Mouse (Mus musculus) MEL-GATA-1-ER (cell line): ENCODE measurements around the gene Tomm40l.
A peak's percentile ranks its signal among the peaks of the same experiment; 100 is the strongest.

Experiments
- DNase-seq: peaks from one replicate; pipeline ENCODE4 v3.0.0-alpha.2; 2012; ENCODE audit warnings: low read depth; ENCODE audit errors: extremely low read depth

The Tomm40l gene

GRCm38 (mm10) chr1:171222238-171223155 is at the start of gene Tomm40l:
Tomm40l (minus strand) TSS chr1:171222514.
- peak; percentile 99 for DNase-seq

- peak; percentile 67 for DNase-seq
These were observed 49.8 kb upstream of the Tomm40l start for GRCm38 (mm10) chr1:171272086-171272485.

- DNase-seq: no peak
These were observed 49.3 kb upstream of the Tomm40l start for GRCm38 (mm10) chr1:171271622-171272021.

DNA sequence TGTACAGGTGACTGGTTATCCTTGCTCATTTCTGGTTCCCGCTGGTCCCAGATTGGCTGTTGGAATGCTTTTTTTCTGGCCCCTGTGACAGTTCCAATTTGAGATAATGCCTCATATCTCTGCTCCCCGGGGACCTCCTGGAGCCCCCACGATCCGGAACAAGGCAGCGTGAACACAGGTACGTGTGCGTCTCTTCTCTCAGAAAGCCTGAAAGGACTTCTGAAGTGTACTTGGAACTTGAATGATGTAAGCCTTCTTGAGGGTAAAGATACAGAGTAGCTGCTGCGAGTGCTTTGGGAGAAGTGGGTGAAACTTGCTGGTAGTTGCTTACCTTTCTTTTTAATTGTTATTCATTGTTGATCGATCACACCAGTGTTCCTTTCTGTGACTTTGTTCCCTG is 48.9 kb upstream of the Tomm40l start:
- DNase-seq: no peak

- DNase-seq: no peak
These were observed 48.2 kb upstream of the Tomm40l start for GRCm38 (mm10) chr1:171270573-171270900.

DNA sequence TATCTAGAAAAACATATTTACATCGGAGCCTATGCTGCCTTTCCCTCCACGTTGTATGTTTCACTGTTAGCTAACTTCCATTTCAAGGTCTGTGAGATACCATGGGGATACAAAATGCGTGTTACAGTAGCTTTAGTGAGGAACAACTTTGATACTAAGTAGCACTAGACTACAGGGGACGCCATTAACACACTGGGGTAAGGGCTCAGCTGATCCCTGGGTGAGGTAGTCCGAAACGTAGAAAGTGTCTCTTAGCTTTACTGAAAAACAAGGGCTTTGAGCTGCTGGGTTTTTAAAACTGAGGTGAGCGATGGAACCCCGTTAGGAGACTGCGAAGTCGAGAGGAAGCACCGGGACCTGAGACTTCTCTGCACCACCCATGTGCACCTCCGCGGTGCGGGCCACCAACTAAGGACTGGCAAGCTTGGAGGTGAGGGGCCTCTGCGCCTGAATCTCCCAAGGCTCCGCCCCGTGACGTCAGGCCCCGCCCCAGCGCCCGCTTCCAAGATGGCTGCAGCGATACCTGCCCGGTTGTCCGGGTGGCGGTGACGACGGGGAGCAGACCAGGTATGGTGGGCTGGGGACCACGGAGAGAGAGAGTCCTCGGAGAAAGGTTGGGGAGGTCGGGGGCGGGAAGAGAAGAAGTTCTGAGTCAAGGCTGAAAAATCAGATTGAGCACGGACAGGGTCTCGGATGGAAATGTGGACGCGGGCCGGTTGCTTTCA is 47.7 kb upstream of the Tomm40l start, which contains the start of gene B4galt3:
TSS of gene B4galt3 (plus strand) at position 481 of the 725 bp plus-strand sequence.
- DNase-seq: peak; percentile 62

GRCm38 (mm10) chr1:171268341-171268740 is 46.0 kb upstream of the Tomm40l start:
- DNase-seq: no peak

GRCm38 (mm10) chr1:171265971-171266744 is 43.8 kb upstream of the Tomm40l start:
- DNase-seq: no peak

GRCm38 (mm10) chr1:171263666-171264461 is 41.5 kb upstream of the Tomm40l start:
- DNase-seq: no peak

- no peak for DNase-seq
These were observed 40.9 kb upstream of the Tomm40l start for GRCm38 (mm10) chr1:171263185-171263611.

- DNase-seq: no peak
These were observed 40.3 kb upstream of the Tomm40l start for GRCm38 (mm10) chr1:171262594-171263130.

DNA sequence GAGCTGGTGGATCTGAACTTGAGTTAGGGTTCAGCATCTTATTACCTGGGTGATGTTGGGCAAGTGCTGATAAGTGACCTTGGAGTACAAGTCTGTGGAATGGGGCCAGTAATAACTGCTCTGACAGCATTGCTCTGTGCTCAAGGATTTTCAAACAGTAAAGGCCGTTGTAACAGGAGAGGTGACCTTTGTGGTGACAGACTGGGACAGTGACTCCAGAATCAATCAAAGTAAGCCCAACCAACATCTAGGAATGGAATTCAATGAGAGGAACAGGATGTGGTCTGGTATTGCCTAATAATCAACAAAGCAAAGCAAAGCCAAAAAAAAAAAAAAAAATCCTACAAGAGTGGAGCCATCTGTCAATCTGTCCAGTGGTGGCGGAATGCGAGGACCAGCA is 38.0 kb upstream of the Tomm40l start:
- DNase-seq: no peak

GRCm38 (mm10) chr1:171258921-171259320 is 36.6 kb upstream of the Tomm40l start:
- DNase-seq: no peak

GRCm38 (mm10) chr1:171257781-171258180 is 35.5 kb upstream of the Tomm40l start:
- DNase-seq: no peak

DNA sequence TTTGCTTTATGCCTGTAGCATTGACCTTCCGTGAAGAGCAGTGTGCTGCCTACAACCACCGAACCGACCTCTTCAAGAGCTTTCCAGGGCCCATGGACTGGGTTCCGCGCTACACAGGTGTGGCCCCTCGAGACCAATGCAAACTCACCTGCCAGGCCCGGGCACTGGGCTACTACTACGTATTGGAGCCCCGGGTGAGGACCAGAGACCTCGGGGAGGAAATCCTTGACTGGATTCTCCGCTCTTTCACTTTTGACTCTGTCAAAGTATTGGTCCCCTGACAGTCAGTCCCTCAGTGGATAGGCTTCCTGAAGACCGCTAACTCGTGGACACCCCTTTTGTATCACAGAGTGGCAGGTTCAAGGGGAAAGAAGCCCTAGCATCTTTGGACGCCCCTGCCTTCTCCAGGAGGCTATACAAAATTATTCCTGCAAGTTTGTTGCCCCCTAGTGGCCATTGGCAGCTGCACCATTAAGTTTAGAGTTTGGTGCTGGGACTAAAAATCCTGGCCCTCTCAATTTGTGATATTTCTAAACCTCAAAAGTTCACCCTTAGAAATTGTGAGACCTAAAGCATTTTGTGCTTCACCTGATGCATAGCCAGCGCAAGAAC is 34.7 kb upstream of the Tomm40l start:
- DNase-seq: peak; percentile 61

DNA sequence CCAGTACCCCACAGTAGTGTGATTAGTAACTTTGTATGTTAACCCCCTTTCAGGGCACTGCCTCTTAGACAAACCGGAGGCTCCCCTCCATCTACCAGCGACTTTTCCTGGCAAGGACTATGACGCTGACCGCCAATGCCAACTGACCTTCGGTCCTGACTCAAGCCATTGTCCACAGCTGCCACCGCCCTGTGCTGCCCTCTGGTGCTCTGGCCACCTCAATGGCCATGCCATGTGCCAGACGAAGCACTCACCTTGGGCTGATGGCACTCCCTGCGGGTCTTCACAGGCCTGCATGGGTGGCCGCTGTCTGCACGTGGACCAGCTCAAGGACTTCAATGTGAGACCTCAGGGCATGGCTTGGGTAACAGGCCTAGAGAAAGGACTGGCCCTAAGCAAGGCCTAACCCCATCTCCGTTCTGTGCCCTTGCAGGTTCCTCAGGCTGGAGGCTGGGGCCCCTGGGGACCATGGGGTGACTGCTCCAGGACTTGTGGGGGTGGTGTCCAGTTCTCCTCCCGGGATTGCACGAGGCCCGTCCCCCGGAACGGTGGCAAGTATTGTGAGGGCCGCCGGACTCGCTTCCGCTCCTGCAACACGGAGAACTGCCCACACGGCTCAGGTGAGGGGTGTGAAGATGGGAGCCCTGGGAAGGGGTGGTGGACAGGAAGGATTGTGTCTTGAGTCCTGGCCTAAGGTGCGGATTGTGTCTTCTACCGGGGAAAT is 33.9 kb upstream of the Tomm40l start:
- no peak for DNase-seq

- no peak for DNase-seq
These were observed 30.1 kb upstream of the Tomm40l start for GRCm38 (mm10) chr1:171252415-171252814.

GRCm38 (mm10) chr1:171251594-171252324 is 29.4 kb upstream of the Tomm40l start:
- DNase-seq: no peak
